ENCODE assay signal across 9 mouse cellular contexts in genomic region chr3:96401474-96401831, GRCm38 (mm10). TPM values are rescaled to one million over a fixed set of nuclear protein-coding genes. Genes with fewer than 3 reads are reported as not detected.
A peak's percentile ranks its signal among the peaks of the same experiment; 100 is the strongest.
DNase-seq lines count a peak whose midpoint lies in the region; ATAC-seq and TF ChIP-seq lines count a peak whose summit lies in the region.
"Had no signal": no experiment of that assay in that cellular context is flagged by ENCODE, and none has a peak within 500 bp of the region (broad histone marks: within the 10 kb centered on the region; RNA-seq: fewer than 3 reads in every experiment).

No protein-coding gene starts in this region.

- DNase-seq in lung, embryonic 14.5 days = peak; percentile 26
- no peak for DNase-seq in lung, postnatal 10 days
- DNase-seq in ovary, postnatal 10 days (ENCODE audit: low spot score) = no peak
- DNase-seq in adipocyte (ENCODE audit: low spot score) = no peak
- no peak for DNase-seq in left cerebral cortex, postnatal 14 days (ENCODE audit: low spot score in 2 of 2)

- no peak for TF ChIP-seq POLR2A in embryonic fibroblast, embryonic 13.5 days (IDR thresholded peaks at IDR 0.05; ENCODE audit: low read depth, low read length)

- 2% methylated on average over 13 of the region's 13 CpGs for WGBS in lung, embryonic 14.5 days
- 2% methylated on average over 13 of the region's 13 CpGs for WGBS in limb, embryonic 12.5 days
- WGBS in neural tube, embryonic 15.5 days = 3% methylated on average over 13 of the region's 13 CpGs

- intact Hi-C loops in left cerebral cortex, postnatal 14 days (cut with DNase I) = no loop called here

- H3K27me3 ChIP-seq in lung, embryonic 14.5 days (ENCODE audit: insufficient read depth, low read length) = peaks cover 90% of the 10 kb centered on the region
- peaks cover 92% of the 10 kb centered on the region for H3K27me3 ChIP-seq in limb, embryonic 12.5 days
- H3K27me3 ChIP-seq in neural tube, embryonic 15.5 days (replicated peaks) = peaks cover 93% of the 10 kb centered on the region

- H3K9me3 ChIP-seq in lung, embryonic 14.5 days (ENCODE audit: low read depth, low read length) = no peaks in the 10 kb centered on the region; the same call in 1 of the 2 replicates
- H3K9me3 ChIP-seq in limb, embryonic 12.5 days = 0 out of 2 replicates have a peak, but pooled peaks cover 6% of the 10 kb centered on the region
- H3K9me3 ChIP-seq in neural tube, embryonic 15.5 days (replicated peaks) = no peaks in the 10 kb centered on the region

- peak overlapping the region; percentile 41 for H3K4me3 ChIP-seq in lung, embryonic 14.5 days (ENCODE audit: low read depth, low read length)
- peak overlapping the region; percentile 85 for H3K4me3 ChIP-seq in embryonic fibroblast, embryonic 13.5 days (ENCODE audit: insufficient read depth, low read length)
- H3K4me3 ChIP-seq in limb, embryonic 12.5 days (replicated peaks) = peak overlapping the region; percentile 38
- H3K4me3 ChIP-seq in neural tube, embryonic 15.5 days (replicated peaks) = peak overlapping the region; percentile 33

- H3K4me1 ChIP-seq in lung, embryonic 14.5 days (ENCODE audit: insufficient read depth) = no peaks in the 10 kb centered on the region; the same call in 1 of the 2 replicates
- H3K4me1 ChIP-seq in embryonic fibroblast, embryonic 13.5 days (ENCODE audit: control insufficient read depth, insufficient read depth, low read length) = no peaks in the 10 kb centered on the region
- peaks cover 8% of the 10 kb centered on the region; the same call in 1 of the 2 replicates for H3K4me1 ChIP-seq in limb, embryonic 12.5 days (replicated peaks)
- H3K4me1 ChIP-seq in neural tube, embryonic 15.5 days = peaks cover 8% of the 10 kb centered on the region

- H3K36me3 ChIP-seq in lung, embryonic 14.5 days (ENCODE audit: insufficient read depth) = no peaks in the 10 kb centered on the region
- H3K36me3 ChIP-seq in limb, embryonic 12.5 days = no peaks in the 10 kb centered on the region
- no peaks in the 10 kb centered on the region for H3K36me3 ChIP-seq in neural tube, embryonic 15.5 days

- H3K27ac ChIP-seq in lung, embryonic 14.5 days (ENCODE audit: low read depth) = no peak overlapping the region
- H3K27ac ChIP-seq in embryonic fibroblast, embryonic 13.5 days (ENCODE audit: insufficient read depth, low read length) = no peak overlapping the region
- no peak overlapping the region for H3K27ac ChIP-seq in limb, embryonic 12.5 days
- H3K27ac ChIP-seq in neural tube, embryonic 15.5 days (replicated peaks) = no peak overlapping the region

- peak overlapping the region; percentile 64 for H3K4me2 ChIP-seq in lung, embryonic 14.5 days
- peak overlapping the region; percentile 56 for H3K4me2 ChIP-seq in limb, embryonic 12.5 days
- peak overlapping the region; percentile 47 for H3K4me2 ChIP-seq in neural tube, embryonic 15.5 days

- H3K9ac ChIP-seq in lung, embryonic 14.5 days = peak overlapping the region; percentile 36; the same call in 1 of the 2 replicates
- no peak overlapping the region; the same call in 1 of the 2 replicates for H3K9ac ChIP-seq in limb, embryonic 12.5 days (replicated peaks)
- no peak overlapping the region for H3K9ac ChIP-seq in neural tube, embryonic 15.5 days (replicated peaks)

- TF ChIP-seq CTCF in lung, embryonic 14.5 days (IDR thresholded peaks at IDR 0.05; ENCODE audit: low read depth) = no peak
- no peak for TF ChIP-seq CTCF in embryonic fibroblast, embryonic 13.5 days (IDR thresholded peaks at IDR 0.05; ENCODE audit: borderline replicate concordance, insufficient read depth, low read length)

- no peak for ATAC-seq in lung, embryonic 14.5 days (ENCODE audit: insufficient read depth)
- no peak for ATAC-seq in limb, embryonic 12.5 days (ENCODE audit: insufficient number of reproducible peaks, insufficient read depth, low FRiP score, low TSS enrichment, low read depth)
- no peak for ATAC-seq in neural tube, embryonic 15.5 days (ENCODE audit: low FRiP score)

RNA-seq across cellular contexts. Expression of gene BC107364, which starts 50.7 kb away (rescaled TPM):
- not detected in 2 replicates for polyA plus RNA-seq in lung, embryonic 14.5 days (2014; fragmentation: Nextera tagmentation; extraction: Ambion mirVana)
- not detected in 2 replicates for polyA plus RNA-seq in embryonic fibroblast, embryonic 13.5 days (2011; ENCODE audit: insufficient read length, low read depth, missing spikeins)
- not detected in 2 replicates for polyA plus RNA-seq in limb, embryonic 12.5 days (2016; fragmentation: Nextera tagmentation; extraction: Ambion mirVana)
- polyA plus RNA-seq in neural tube, embryonic 15.5 days (2015; fragmentation: Nextera tagmentation; extraction: Ambion mirVana) = not detected in 2 replicates
- total RNA-seq in left cerebral cortex, postnatal 14 days (2021) = not detected
- total RNA-seq: adrenal gland, postnatal 4 days had no signal

Comparison
In these comparisons a context has a peak if more than half of its experiments do, and no peak if none do; other contexts are left out.
1. H3K4me3 ChIP-seq: peak in every context shown above with its lines; median percentile 85 in embryonic fibroblast, embryonic 13.5 days; 41 in lung, embryonic 14.5 days; 38 in limb, embryonic 12.5 days; 33 in neural tube, embryonic 15.5 days.